Mouse (Mus musculus) limb, embryonic 12.5 days (tissue): ENCODE measurements around the gene Asgr1. TPM values are rescaled to one million over a fixed set of nuclear protein-coding genes. Genes with fewer than 3 reads are reported as not detected.
"Not testable (repeated sequence)": the region's sequence is repeated elsewhere in the genome, so short reads cannot be mapped to it uniquely, and the experiment has no call there.

Experiments used
- ATAC-seq: fragments of 200-750 bp; cut with Nextera tagmentation; 2 replicates; pipeline ENCODE4 v1.8.0; 2017; ENCODE audit warnings: low read depth, moderate TSS enrichment; ENCODE audit not compliant: insufficient number of reproducible peaks, insufficient read depth, low FRiP score, low TSS enrichment
- H3K27ac ChIP-seq: fragments of 300-500 bp; sonication (generic); 2 replicates; pipeline ENCODE4 v1.5.1; 2016; ENCODE audit warnings: mild to moderate bottlenecking, moderate library complexity
- H3K27me3 ChIP-seq: fragments of 300-500 bp; sonication (generic); 2 replicates; pipeline ENCODE4 v1.6.1; 2016; ENCODE audit warnings: mild to moderate bottlenecking, moderate library complexity
- H3K36me3 ChIP-seq: fragments of 300-500 bp; sonication (generic); 2 replicates; pipeline ENCODE4 v1.6.1; 2016; ENCODE audit warnings: mild to moderate bottlenecking, moderate library complexity
- H3K4me1 ChIP-seq: fragments of 300-500 bp; sonication (generic); replicated peaks from 2 replicates; pipeline ENCODE4 v1.6.1; 2016
- H3K4me2 ChIP-seq: fragments of 300-500 bp; sonication (generic); 2 replicates; pipeline ENCODE4 v1.6.1; 2016; ENCODE audit warnings: mild to moderate bottlenecking, moderate library complexity
- H3K4me3 ChIP-seq: fragments of 300-500 bp; sonication (generic); replicated peaks from 2 replicates; pipeline ENCODE4 v1.5.1; 2016; ENCODE audit warnings: mild to moderate bottlenecking
- H3K9ac ChIP-seq: fragments of 300-500 bp; sonication (generic); replicated peaks from 2 replicates; pipeline ENCODE4 v1.6.1; 2016; ENCODE audit warnings: mild to moderate bottlenecking, moderate library complexity
- H3K9me3 ChIP-seq: fragments of 300-500 bp; sonication (generic); 2 replicates; pipeline ENCODE4 v1.6.1; 2016; ENCODE audit warnings: mild to moderate bottlenecking, moderate library complexity
- WGBS: fragments of 180-500 bp; shearing (Covaris S2); methylation state at CpG from one replicate; pipeline ENCODE4 v1.1.7; 2016; 5-methylcytosine and 5-hydroxymethylcytosine counted together
- polyA plus RNA-seq: library from polyadenylated mRNA; unstranded; fragments of >200 nt; fragmentation: Nextera tagmentation; extraction: Ambion mirVana; gene quantifications from 2 replicates; pipeline ENCODE4 v1.2.1, GENCODE M21; 2016

The Asgr1 gene
- polyA plus RNA-seq, 1 experiment from 2014 or later = 2.3 TPM

DNA sequence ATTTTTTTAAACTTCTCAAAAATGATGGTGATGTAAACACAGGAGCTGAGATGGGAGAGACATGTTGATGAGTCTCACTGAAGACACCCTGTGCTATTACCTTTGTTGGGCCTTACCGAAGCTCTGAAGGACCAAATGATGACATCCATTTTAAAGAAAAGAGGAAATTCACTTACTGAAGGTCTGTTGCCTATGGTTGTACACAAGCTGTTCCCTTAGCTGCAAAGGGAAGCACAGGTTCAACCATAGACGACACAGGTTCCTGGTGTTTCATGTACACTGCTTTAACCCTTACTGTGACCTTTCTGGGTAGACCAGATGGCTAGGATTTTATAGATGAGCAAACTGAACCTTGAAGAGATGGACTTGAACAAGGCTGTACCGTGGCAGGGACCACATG lies 16.7 kb downstream of the Asgr1 start:
- not testable (repeated sequence) for H3K27me3 ChIP-seq, ATAC-seq, H3K4me3 ChIP-seq, H3K4me2 ChIP-seq, H3K9ac ChIP-seq, H3K36me3 ChIP-seq, H3K9me3 ChIP-seq
- Histone ChIP-seq H3K27ac (peak overlapping the region; percentile 84), H3K4me1 (peaks cover 50% of the 10 kb centered on the region)
- WGBS = 69% methylated on average over 3 of the region's 3 CpGs

DNA sequence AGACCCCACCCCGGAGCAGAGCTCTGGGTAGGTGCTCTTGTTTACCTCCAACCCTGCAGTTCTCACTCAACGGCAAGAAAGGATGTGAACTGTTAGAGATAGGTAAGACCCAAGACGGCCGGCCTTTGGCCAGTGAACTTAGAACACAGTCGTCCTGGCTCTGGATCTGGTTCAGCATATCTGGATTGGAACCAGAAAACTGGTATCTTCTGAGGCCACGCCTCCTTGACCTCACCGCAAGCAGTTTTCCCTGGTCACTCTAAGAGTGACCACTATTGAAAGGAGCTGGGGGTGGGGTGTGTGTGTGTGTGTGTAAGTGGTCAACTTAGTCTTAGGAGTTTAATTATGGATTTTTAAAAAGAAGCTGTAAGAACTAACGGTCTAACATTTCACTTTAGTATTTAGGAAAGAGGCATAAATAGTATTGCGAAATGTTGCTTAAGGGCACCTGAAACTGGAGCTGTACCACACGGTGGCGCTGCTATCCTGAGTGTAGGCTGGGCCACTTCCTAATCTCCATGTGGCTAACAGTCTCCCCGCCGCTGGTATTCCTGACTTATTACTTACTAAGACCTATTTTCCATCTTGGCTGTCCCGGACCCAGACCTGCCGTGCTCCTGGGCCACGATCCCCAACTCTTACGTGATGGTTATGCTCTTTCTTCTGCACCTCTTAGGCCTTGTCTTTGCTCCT lies 20.6 kb downstream of the Asgr1 start:
- H3K36me3 ChIP-seq = no peaks in the 10 kb centered on the region
- peaks cover 20% of the 10 kb centered on the region for H3K4me1 ChIP-seq
- H3K4me3 ChIP-seq = no peak overlapping the region
- no peak overlapping the region for H3K9ac ChIP-seq
- 0 out of 2 replicates have a peak, but pooled peaks have one; percentile 52 for ATAC-seq
- H3K27ac ChIP-seq = no peak overlapping the region; the same call in 1 of the 2 replicates
- H3K9me3 ChIP-seq = no peaks in the 10 kb centered on the region
- H3K4me2 ChIP-seq = peak overlapping the region; percentile 39
- H3K27me3 ChIP-seq = no peaks in the 10 kb centered on the region
- WGBS = 39% methylated on average over 17 of the region's 17 CpGs

DNA sequence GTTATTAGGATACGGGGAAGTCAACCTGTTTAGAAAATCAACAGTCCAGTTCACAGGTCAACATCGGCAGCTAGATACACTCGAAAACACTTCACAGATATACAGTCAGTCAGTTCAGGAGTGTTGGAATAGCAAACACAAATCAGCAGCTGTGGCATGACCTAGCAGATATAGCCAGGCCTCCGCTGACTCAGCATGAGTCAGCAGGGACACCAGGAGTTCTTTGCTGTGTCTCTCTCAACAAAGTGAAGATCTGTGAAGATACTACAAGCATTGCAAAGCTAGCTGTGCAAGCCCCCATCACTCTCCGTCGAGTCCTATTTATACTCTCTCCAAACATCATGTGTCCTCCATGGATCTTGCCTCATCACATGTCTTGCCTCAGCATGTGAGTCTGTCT lies 21.7 kb downstream of the Asgr1 start:
- 85% methylated on average over 6 of the region's 6 CpGs for WGBS
- H3K27ac ChIP-seq = no peak overlapping the region
- no peaks in the 10 kb centered on the region for H3K9me3 ChIP-seq

DNA sequence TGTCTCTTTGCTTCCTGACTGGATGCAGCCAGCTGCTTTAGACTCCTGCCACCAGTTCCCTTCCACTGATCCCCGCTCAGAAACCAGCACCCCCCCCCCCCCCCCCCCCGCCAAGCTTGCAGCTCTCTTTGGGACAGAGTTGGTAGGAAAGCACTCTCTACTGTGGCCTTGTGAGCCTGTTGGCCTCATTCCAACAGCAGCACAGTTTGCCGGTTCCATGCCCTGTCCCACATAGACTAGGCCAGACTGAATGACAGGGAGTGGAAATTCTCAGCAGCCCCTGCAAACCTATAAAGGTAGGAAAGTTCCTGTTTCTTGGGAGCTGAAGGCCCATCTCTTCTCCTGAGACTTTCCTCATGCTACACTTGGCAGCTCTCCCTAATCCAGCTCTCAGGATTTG lies 23.6 kb downstream of the Asgr1 start:
- Histone ChIP-seq H3K27me3 (no peaks in the 10 kb centered on the region), H3K4me1 (peaks cover 17% of the 10 kb centered on the region), H3K9me3 (no peaks in the 10 kb centered on the region), H3K4me3 (no peak overlapping the region), H3K36me3 (no peaks in the 10 kb centered on the region), H3K27ac (no peak overlapping the region), H3K9ac (no peak overlapping the region), H3K4me2 (no peak overlapping the region)
- no peak for ATAC-seq
- 50% methylated on average over 3 of the region's 3 CpGs for WGBS

More for the DNA sequence above, 21.7 kb downstream of the Asgr1 start:
- Histone ChIP-seq H3K4me2 (no peak overlapping the region), H3K36me3 (no peaks in the 10 kb centered on the region), H3K4me1 (peaks cover 17% of the 10 kb centered on the region), H3K27me3 (no peaks in the 10 kb centered on the region), H3K4me3 (no peak overlapping the region), H3K9ac (no peak overlapping the region)
- no peak for ATAC-seq

DNA sequence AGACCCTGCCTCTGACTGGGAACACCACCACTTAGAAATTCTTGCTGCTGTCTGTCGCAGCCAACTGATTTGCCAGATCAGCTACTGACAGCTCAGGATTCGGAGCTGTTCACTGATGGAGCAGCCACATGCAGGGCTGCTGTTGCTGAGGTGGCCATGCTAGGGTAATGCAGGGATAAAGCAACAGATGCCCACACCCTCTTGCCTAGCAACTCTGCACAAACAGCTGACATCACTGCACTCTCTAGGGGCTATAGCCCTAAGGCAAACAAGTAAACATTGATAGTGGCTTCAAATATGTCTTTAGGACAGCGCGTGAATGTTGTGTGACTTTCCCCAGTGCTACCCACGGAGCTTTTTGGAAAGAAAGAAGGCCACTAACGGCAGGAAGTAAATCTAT lies 25.3 kb downstream of the Asgr1 start:
- H3K4me1 ChIP-seq = peaks cover 4% of the 10 kb centered on the region
- no peak overlapping the region for H3K27ac ChIP-seq
- ATAC-seq = no peak
- no peaks in the 10 kb centered on the region for H3K36me3 ChIP-seq
- no peak overlapping the region for H3K9ac ChIP-seq
- H3K9me3 ChIP-seq = no peaks in the 10 kb centered on the region
- no peaks in the 10 kb centered on the region for H3K27me3 ChIP-seq
- no peak overlapping the region for H3K4me2 ChIP-seq
- no peak overlapping the region for H3K4me3 ChIP-seq
- 71% methylated on average over 6 of the region's 6 CpGs for WGBS

DNA sequence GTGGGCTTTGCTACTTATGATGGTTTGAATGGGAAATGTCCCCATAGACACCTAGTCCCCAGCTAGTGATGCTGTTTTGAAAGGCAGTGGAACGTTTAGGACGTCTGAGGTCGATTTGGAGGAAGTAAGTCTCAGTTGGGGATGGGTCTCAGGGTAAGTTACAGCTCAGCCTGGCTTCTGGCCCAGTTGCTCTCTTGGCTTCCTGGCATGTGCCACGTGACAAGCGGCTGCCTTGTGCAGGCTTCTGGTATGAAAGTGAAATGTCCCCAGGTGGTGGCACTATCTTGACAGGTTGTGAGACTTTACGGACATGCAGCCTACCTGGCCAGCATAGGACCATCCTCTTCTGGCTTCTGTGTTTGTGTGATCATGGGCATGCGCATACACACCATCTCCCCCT lies 26.0 kb downstream of the Asgr1 start:
- no peaks in the 10 kb centered on the region for H3K27me3 ChIP-seq
- H3K4me2 ChIP-seq = no peak overlapping the region
- WGBS = 80% methylated on average over 7 of the region's 7 CpGs

DNA sequence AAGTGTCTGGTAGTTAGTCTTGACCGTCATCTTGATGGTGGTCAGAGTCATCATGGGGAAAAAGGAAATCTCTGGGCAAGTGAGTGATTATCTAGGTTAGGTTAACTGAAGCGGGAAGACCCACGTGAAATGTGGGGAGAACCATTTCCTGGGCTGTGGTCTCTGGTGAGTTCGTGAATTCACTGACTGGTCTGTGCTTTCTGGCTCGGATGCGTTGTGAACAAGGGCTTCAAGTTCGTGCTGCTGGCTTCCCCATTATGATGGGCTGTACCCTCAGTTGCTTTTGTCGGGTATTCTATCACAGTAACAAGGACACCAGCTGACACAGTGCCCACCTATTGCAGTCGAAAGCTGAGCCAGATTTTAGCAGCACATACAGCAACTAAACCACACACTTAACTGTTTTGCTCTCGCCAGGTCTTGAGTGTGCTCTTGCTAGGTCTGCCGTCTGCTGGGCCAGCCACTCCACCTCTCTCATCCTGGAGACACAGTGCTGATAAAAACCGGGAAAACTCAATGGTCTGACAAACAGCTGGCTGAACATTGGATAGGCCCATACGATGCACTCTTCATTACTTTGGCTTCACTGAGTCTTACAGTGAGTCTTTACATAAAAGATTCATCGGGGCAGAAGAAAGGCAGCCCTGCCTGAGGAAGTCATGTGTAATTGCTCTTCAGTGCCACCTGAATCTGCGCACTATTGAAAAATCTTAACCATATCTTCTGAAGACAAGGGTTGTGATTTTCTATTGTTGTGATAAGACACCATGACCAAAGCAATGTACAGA lies 27.1 kb downstream of the Asgr1 start:
- ATAC-seq = no peak

More for the DNA sequence above, 26.0 kb downstream of the Asgr1 start:
- H3K4me1 ChIP-seq = no peaks in the 10 kb centered on the region; the same call in 1 of the 2 replicates
- H3K9ac ChIP-seq = no peak overlapping the region
- no peak overlapping the region for H3K27ac ChIP-seq
- no peak overlapping the region for H3K4me3 ChIP-seq
- no peak for ATAC-seq
- no peaks in the 10 kb centered on the region for H3K36me3 ChIP-seq
- H3K9me3 ChIP-seq = no peaks in the 10 kb centered on the region

DNA sequence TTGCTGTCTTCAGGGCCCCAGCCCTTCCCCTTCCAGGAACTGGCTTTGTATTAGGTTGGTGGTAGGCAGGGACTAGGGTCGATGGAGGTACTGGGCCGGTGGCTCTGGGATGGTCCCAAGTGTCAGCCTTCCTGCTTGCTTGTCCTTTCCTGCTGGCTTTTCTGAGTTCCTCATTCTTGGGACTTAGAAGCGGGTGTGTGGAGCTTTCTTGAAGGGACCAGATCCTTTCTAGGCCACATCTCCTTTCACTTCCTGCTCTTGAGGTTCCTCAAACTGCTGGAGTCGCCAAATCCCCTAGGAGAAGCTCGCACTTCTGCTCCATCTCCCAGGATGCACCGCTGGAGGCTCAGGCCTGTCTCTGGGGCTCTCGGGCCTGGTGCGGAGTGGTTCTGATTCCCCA lies 30.7 kb downstream of the Asgr1 start:
- 83% methylated on average over 8 of the region's 8 CpGs for WGBS
- Histone ChIP-seq H3K27ac (no peak overlapping the region), H3K4me3 (no peak overlapping the region), H3K9ac (no peak overlapping the region), H3K9me3 (no peaks in the 10 kb centered on the region), H3K36me3 (no peaks in the 10 kb centered on the region), H3K27me3 (no peaks in the 10 kb centered on the region), H3K4me1 (no peaks in the 10 kb centered on the region), H3K4me2 (no peak overlapping the region)
- no peak for ATAC-seq

More for the DNA sequence above, 27.1 kb downstream of the Asgr1 start:
- Histone ChIP-seq H3K4me1 (no peaks in the 10 kb centered on the region; the same call in 1 of the 2 replicates), H3K27me3 (no peaks in the 10 kb centered on the region), H3K4me2 (no peak overlapping the region), H3K9ac (no peak overlapping the region), H3K36me3 (no peaks in the 10 kb centered on the region), H3K27ac (no peak overlapping the region), H3K9me3 (no peaks in the 10 kb centered on the region), H3K4me3 (no peak overlapping the region)
- WGBS = 84% methylated on average over 15 of the region's 15 CpGs

DNA sequence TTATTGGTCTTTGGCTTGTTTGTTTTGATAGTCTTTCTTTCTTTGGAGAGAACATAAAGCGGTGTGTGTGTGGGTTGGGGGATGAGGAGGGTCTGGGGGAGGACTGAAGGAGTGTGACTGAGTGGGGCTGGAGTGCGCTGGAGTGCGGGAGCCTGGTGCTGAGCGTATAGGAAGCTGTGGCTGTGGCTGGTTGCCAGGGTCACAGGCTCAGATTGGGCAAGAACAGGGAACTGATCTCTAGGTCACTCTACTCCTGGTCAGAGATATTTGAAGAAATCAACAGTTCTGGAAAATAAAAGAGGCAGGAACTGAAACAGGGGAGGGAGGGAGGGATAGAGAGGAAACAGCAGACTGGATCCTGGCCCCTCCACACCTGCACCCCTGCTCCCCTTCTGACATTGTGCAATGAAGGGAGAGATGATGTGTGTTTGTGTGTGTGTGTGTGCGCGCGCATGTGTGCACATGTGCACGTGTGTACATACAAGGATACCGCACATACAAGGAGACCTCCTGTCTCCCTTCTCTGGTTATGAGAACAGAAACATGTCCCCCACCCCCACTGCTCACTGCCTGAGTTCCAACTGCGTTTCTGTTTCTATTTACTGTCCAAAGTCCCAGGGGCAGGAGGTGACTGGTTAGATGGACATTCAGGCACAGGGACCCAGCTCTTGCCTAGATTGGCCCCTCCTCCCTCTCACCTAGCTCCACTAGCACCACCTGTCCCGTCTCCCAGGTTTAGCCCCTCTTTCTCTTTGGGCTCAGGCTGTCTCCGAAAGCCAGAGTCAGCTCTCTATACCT lies 38.3 kb downstream of the Asgr1 start, which contains the start of gene Asgr2:
Gene Asgr2, plus strand, starts transcription at position 659 of the 798 bp plus-strand sequence.
- ATAC-seq = no peak
- no peak within 1 kb of the TSS for H3K4me3 ChIP-seq
- H3K27me3 ChIP-seq = 0 out of 2 replicates have a peak, but pooled peaks cover 9% of the 10 kb centered on the region
- WGBS = 79% methylated on average over 12 of the region's 12 CpGs
- H3K9ac ChIP-seq = no peak within 1 kb of the TSS
- no peaks in the 10 kb centered on the region; the same call in 1 of the 2 replicates for H3K4me1 ChIP-seq
- H3K9me3 ChIP-seq = no peaks in the 10 kb centered on the region
- H3K4me2 ChIP-seq = no peak within 1 kb of the TSS
- H3K27ac ChIP-seq = no peak within 1 kb of the TSS
- H3K36me3 ChIP-seq = no peaks in the 10 kb centered on the region

DNA sequence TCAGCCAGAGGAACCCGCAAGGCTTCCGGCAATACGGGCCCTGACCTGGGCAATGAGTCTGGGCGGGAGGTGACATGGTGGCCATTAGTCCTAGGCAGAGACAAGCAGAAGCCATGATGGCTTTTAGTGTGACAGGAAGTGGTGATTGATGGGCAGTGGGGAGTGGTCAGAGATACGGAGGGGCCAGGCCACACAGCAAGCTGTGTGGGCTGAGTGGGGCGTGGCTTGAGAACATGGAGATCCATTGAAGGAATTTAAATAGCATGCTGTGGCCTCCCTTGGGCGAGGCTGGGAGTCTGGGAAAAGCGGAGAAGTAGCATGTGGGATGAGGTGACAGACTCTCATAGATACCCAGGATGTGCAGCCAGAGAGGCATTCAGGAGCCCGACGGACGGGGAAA lies 43.5 kb downstream of the Asgr1 start:
- H3K36me3 ChIP-seq = no peaks in the 10 kb centered on the region
- WGBS = 61% methylated on average over 11 of the region's 11 CpGs
- 0 out of 2 replicates have a peak, but pooled peaks cover 9% of the 10 kb centered on the region for H3K27me3 ChIP-seq
- H3K4me1 ChIP-seq = no peaks in the 10 kb centered on the region; the same call in 1 of the 2 replicates
- no peak overlapping the region for H3K27ac ChIP-seq
- ATAC-seq = no peak
- no peak overlapping the region for H3K4me2 ChIP-seq
- H3K4me3 ChIP-seq = no peak overlapping the region
- no peak overlapping the region for H3K9ac ChIP-seq
- no peaks in the 10 kb centered on the region for H3K9me3 ChIP-seq

DNA sequence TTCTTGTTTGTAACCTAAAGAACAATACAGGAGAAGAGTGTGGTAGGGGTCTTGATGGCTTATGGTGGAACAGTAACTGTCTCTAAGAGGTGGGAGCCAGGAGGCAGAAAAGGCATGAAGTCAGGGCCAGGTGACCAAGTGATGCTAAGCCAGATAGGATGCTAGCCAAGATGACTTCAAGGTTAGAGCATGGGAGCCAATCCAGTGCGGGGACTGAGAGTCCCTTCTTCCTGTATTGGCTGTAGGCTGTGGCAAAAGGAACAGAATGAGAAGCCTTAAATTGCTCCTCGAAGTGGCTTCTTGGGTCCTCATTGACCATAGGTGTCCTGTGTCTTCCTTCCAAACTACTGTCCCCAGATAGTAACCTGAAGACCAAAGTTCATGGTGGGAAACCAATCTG lies 45.2 kb downstream of the Asgr1 start:
- 94% methylated on average over 2 of the region's 2 CpGs for WGBS
- H3K27me3 ChIP-seq = 0 out of 2 replicates have a peak, but pooled peaks cover 9% of the 10 kb centered on the region
- no peak overlapping the region for H3K27ac ChIP-seq
- H3K4me2 ChIP-seq = no peak overlapping the region
- no peak overlapping the region for H3K4me3 ChIP-seq
- no peak for ATAC-seq
- H3K36me3 ChIP-seq = no peaks in the 10 kb centered on the region
- no peak overlapping the region for H3K9ac ChIP-seq
- no peaks in the 10 kb centered on the region for H3K4me1 ChIP-seq
- H3K9me3 ChIP-seq = no peaks in the 10 kb centered on the region
